Mouse (Mus musculus) hindbrain, embryonic 16.5 days (tissue): ENCODE results near the gene Gm10100. TPM values are rescaled to one million over a fixed set of nuclear protein-coding genes. Genes with fewer than 3 reads are reported as not detected.
"Not testable (repeated sequence)": the region's sequence is repeated elsewhere in the genome, so short reads cannot be mapped to it uniquely, and the experiment has no call there.

Experiments used
- ATAC-seq: fragments of 200-750 bp; cut with Nextera tagmentation; 2 replicates; pipeline ENCODE4 v1.8.0; 2017; ENCODE audit warnings: moderate TSS enrichment, moderate library complexity
- H3K27ac ChIP-seq: fragments of 300-500 bp; sonication (generic); 2 replicates; pipeline ENCODE4 v1.5.1; 2014; ENCODE audit warnings: low read depth, mild to moderate bottlenecking, control low read depth, low read length, moderate library complexity
- H3K27me3 ChIP-seq: fragments of 300-500 bp; sonication (generic); replicated peaks from 2 replicates; pipeline ENCODE4 v1.6.1; 2014; ENCODE audit warnings: low read length; ENCODE audit not compliant: control insufficient read depth, insufficient read depth
- H3K36me3 ChIP-seq: fragments of 300-500 bp; sonication (generic); 2 replicates; pipeline ENCODE4 v1.6.1; 2014; ENCODE audit warnings: mild to moderate bottlenecking, low read length, moderate library complexity, mixed read lengths; ENCODE audit not compliant: control insufficient read depth, insufficient read depth
- H3K4me1 ChIP-seq: fragments of 300-500 bp; sonication (generic); 2 replicates; pipeline ENCODE4 v1.6.1; 2014; ENCODE audit warnings: low read depth, low read length; ENCODE audit not compliant: control insufficient read depth, insufficient read depth
- H3K4me2 ChIP-seq: fragments of 300-500 bp; sonication (generic); 2 replicates; pipeline ENCODE4 v1.6.1; 2014; ENCODE audit warnings: mild to moderate bottlenecking, low read length, control low read depth, moderate library complexity
- H3K4me3 ChIP-seq: fragments of 300-500 bp; sonication (generic); 2 replicates; pipeline ENCODE4 v1.5.1; 2014; ENCODE audit warnings: mild to moderate bottlenecking, low read length, control low read depth, moderate library complexity
- H3K9ac ChIP-seq: fragments of 300-500 bp; sonication (generic); 2 replicates; pipeline ENCODE4 v1.6.1; 2014; ENCODE audit warnings: low read depth, mild to moderate bottlenecking, control low read depth, low read length, moderate library complexity
- H3K9me3 ChIP-seq: fragments of 300-500 bp; sonication (generic); 2 replicates; pipeline ENCODE4 v1.6.1; 2014; ENCODE audit warnings: mild to moderate bottlenecking, low read length, moderate library complexity; ENCODE audit not compliant: control insufficient read depth
- WGBS: fragments of 180-500 bp; shearing (Covaris S2); extraction: QIAGEN DNeasy Blood & Tissue Kit; methylation state at CpG from one replicate; pipeline ENCODE4 v1.1.7; 2014; 5-methylcytosine and 5-hydroxymethylcytosine counted together
- polyA plus RNA-seq: library from polyadenylated mRNA; unstranded; fragments of >200 nt; fragmentation: Nextera tagmentation; extraction: Ambion mirVana; gene quantifications from 2 replicates; pipeline ENCODE4 v1.2.1, GENCODE M21; 2015

Gm10100 gene
- polyA plus RNA-seq, 1 experiment from 2014 or later: not detected

- no peak overlapping the region for H3K9ac ChIP-seq
- no peaks in the 10 kb centered on the region for H3K36me3 ChIP-seq
- H3K27me3 ChIP-seq: no peaks in the 10 kb centered on the region
- no peak overlapping the region for H3K4me3 ChIP-seq
- no peaks in the 10 kb centered on the region for H3K4me1 ChIP-seq
- H3K4me2 ChIP-seq: no peak overlapping the region
- 89% methylated on average over 3 of the region's 3 CpGs for WGBS
- no peak for ATAC-seq
- no peak overlapping the region for H3K27ac ChIP-seq
- 0 out of 2 replicates have a peak, but pooled peaks cover 5% of the 10 kb centered on the region for H3K9me3 ChIP-seq
Measured at GRCm38 (mm10) chr10:77709831-77710230, 16.5 kb upstream of the Gm10100 start.

DNA sequence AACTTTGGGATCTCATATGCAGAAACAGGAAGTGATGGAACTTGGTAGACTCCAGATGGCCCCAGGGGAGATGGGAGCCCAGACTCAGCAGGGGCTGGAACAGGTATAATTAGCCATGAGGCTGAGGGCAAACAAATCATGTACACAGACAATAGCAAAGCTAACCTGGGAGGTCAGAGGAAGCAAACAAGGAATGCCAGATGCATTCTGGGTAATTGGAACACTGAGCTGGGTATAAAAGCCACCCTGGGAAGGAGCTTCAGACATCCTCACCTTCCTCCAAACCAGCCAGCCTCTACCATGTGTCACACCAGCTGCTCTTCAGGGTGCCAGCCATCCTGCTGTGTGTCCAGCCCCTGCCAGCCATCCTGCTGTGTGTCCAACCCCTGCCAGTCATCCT is 15.1 kb upstream of the Gm10100 start, which contains the start of gene Gm10024:
Gene Gm10024, plus strand, starts transcription at position 301 of the 400 bp plus-strand sequence.
- not testable (repeated sequence) for H3K4me3 ChIP-seq, H3K9me3 ChIP-seq, H3K4me1 ChIP-seq, H3K36me3 ChIP-seq, H3K27ac ChIP-seq, H3K27me3 ChIP-seq, H3K9ac ChIP-seq, ATAC-seq, H3K4me2 ChIP-seq

DNA sequence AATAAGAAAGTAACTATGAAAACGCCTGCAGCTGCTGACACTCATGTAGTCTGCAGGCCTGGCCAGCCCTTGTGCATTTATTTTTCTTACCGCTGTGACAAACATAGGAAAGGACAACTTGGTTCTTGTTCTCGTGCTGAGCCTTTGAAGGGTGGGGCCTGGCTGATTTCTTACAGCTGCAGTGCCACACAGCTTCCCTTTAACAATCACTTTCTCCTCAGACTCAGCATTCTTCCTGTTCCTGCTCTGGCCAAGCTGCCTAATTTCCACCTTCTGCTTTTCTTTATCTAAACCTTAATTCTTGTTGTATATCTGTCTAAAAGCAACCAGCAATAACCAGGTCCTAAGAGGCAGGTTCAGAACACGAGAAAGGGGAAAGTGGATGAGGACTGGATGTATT is 12.6 kb upstream of the Gm10100 start:
- Histone ChIP-seq H3K27ac (no peak overlapping the region), H3K4me1 (no peaks in the 10 kb centered on the region), H3K36me3 (no peaks in the 10 kb centered on the region), H3K4me2 (no peak overlapping the region), H3K27me3 (no peaks in the 10 kb centered on the region), H3K4me3 (no peak overlapping the region), H3K9me3 (0 out of 2 replicates have a peak, but pooled peaks cover 2% of the 10 kb centered on the region), H3K9ac (no peak overlapping the region)
- 73% methylated on average over 4 of the region's 4 CpGs for WGBS
- no peak for ATAC-seq

GRCm38 (mm10) chr10:77715507-77715906 is 10.8 kb upstream of the Gm10100 start, which contains the start of gene Gm10142:
Gene Gm10142, plus strand, starts transcription at chr10:77715807.
- H3K27ac ChIP-seq: no peak within 1 kb of the TSS
- no peak within 1 kb of the TSS for H3K4me3 ChIP-seq
- no peaks in the 10 kb centered on the region for H3K36me3 ChIP-seq
- H3K9me3 ChIP-seq: 0 out of 2 replicates have a peak, but pooled peaks cover 2% of the 10 kb centered on the region
- no peaks in the 10 kb centered on the region for H3K4me1 ChIP-seq
- WGBS: 77% methylated on average over 1 of the region's 1 CpGs
- no peak within 1 kb of the TSS for H3K4me2 ChIP-seq
- ATAC-seq: no peak
- no peak within 1 kb of the TSS for H3K9ac ChIP-seq
- no peaks in the 10 kb centered on the region for H3K27me3 ChIP-seq

GRCm38 (mm10) chr10:77720299-77720698 is 6.0 kb upstream of the Gm10100 start, which contains the start of gene Krtap12-1:
Gene Krtap12-1, plus strand, starts transcription at chr10:77720599.
- ATAC-seq, H3K9me3 ChIP-seq: not testable (repeated sequence)

DNA sequence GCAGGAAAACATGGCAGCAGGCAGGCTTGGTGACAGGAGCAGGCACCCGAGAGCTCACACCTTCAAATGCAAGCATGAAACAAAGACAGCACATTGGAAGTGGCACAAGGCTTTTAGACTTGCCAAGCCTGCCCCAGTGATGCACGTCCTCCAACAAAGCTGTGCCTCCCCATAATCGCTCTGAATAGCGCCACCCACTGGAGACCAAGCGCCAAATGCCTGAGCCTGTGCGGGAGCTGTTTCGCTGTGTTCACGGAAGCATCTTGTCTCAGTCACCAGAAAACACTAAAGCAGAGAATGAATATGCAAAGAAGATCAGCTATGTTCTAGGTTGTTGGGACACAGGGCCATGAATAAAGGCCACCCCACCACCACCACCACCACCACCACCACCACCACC is 1.4 kb upstream of the Gm10100 start:
- WGBS: 77% methylated on average over 8 of the region's 8 CpGs
- Histone ChIP-seq H3K36me3 (no peaks in the 10 kb centered on the region), H3K9ac (no peak overlapping the region), H3K4me1 (no peaks in the 10 kb centered on the region), H3K9me3 (no peaks in the 10 kb centered on the region), H3K27ac (no peak overlapping the region), H3K4me2 (no peak overlapping the region), H3K27me3 (no peaks in the 10 kb centered on the region; the same call in 1 of the 2 replicates), H3K4me3 (no peak overlapping the region)
- no peak for ATAC-seq

More at GRCm38 (mm10) chr10:77720299-77720698, 6.0 kb upstream of the Gm10100 start, which contains the start of gene Krtap12-1:
- not testable (repeated sequence) for H3K4me3 ChIP-seq, H3K27me3 ChIP-seq, H3K9ac ChIP-seq, H3K36me3 ChIP-seq, H3K4me1 ChIP-seq, H3K4me2 ChIP-seq, H3K27ac ChIP-seq
- WGBS: 100% methylated on average over 1 of the region's 1 CpGs

DNA sequence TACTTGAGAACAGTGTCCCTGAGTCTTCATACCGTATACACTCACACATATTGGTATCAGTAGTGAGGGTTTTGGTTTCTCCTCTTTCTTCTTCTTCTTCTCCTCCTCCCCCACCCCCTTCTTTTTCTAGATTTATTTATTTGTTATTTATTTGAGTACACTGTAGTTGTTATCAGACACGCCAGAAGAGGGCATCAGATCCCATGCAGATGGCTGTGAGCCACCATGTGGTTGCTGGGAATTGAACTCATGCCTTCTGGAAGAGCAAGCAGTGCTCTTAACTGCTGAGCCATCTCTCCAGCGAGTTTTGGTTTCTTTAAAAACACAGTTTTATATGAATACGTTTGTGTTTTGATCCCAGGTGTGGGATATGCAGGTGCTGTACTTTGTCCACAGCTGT is 2.0 kb downstream of the Gm10100 start:
- no peak for ATAC-seq
- Histone ChIP-seq H3K27ac (no peak overlapping the region), H3K9me3 (no peaks in the 10 kb centered on the region), H3K36me3 (no peaks in the 10 kb centered on the region), H3K27me3 (no peaks in the 10 kb centered on the region; the same call in 1 of the 2 replicates), H3K4me3 (no peak overlapping the region), H3K4me1 (no peaks in the 10 kb centered on the region), H3K4me2 (no peak overlapping the region), H3K9ac (no peak overlapping the region)
- 62% methylated on average over 4 of the region's 4 CpGs for WGBS

- Histone ChIP-seq H3K27ac (no peak overlapping the region), H3K4me3 (no peak overlapping the region), H3K27me3 (no peaks in the 10 kb centered on the region; the same call in 1 of the 2 replicates), H3K4me1 (no peaks in the 10 kb centered on the region), H3K36me3 (no peaks in the 10 kb centered on the region), H3K9me3 (no peaks in the 10 kb centered on the region), H3K4me2 (no peak overlapping the region), H3K9ac (no peak overlapping the region)
- ATAC-seq: no peak
- 44% methylated on average over 4 of the region's 4 CpGs for WGBS
Measured at GRCm38 (mm10) chr10:77729241-77729640, 3.0 kb downstream of the Gm10100 start.

GRCm38 (mm10) chr10:77735928-77736327 is 9.6 kb downstream of the Gm10100 start:
- Histone ChIP-seq H3K36me3 (no peaks in the 10 kb centered on the region), H3K4me3 (no peak overlapping the region), H3K4me1 (no peaks in the 10 kb centered on the region), H3K9ac (no peak overlapping the region), H3K9me3 (no peaks in the 10 kb centered on the region), H3K27me3 (no peaks in the 10 kb centered on the region), H3K27ac (no peak overlapping the region), H3K4me2 (no peak overlapping the region)
- WGBS: 96% methylated on average over 1 of the region's 1 CpGs
- ATAC-seq: no peak

DNA sequence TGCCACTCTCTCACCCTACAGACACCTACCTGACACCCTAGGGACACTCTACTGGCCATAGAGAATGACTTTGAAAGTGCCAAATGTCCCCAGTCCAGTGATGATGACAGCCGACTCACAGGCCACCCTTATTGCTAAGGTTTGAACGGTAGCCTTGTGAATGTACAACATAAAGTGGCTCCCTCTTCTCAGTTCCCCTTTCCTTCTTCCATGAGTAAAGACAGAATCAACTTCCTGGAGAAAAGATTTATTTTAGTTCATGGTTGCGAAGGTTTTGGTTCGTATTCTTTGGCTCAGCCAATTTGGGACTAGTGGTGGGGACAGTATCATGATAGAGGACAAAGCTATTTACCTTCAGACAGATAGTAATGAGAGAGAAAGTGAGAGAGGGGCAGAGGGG is 12.6 kb downstream of the Gm10100 start:
- WGBS: 89% methylated on average over 4 of the region's 4 CpGs
- no peak for ATAC-seq

More for the DNA sequence above, 12.6 kb downstream of the Gm10100 start:
- no peak overlapping the region for H3K4me2 ChIP-seq
- H3K9ac ChIP-seq: no peak overlapping the region
- no peaks in the 10 kb centered on the region for H3K27me3 ChIP-seq
- no peak overlapping the region for H3K4me3 ChIP-seq
- H3K9me3 ChIP-seq: no peaks in the 10 kb centered on the region
- H3K4me1 ChIP-seq: no peaks in the 10 kb centered on the region
- no peak overlapping the region for H3K27ac ChIP-seq
- no peaks in the 10 kb centered on the region for H3K36me3 ChIP-seq
